Mouse (Mus musculus) hindbrain, embryonic 14.5 days (tissue): ENCODE measurements around the gene Tmem210. TPM values are rescaled to one million over a fixed set of nuclear protein-coding genes. Genes with fewer than 3 reads are reported as not detected.

ENCODE experiments used
- polyA plus RNA-seq: library from polyadenylated mRNA; unstranded; fragments of >200 nt; fragmentation: Nextera tagmentation; extraction: Ambion mirVana; gene quantifications from 2 replicates; pipeline ENCODE4 v1.2.1, GENCODE M21; 2014

Gene Tmem210
- polyA plus RNA-seq, 1 experiment from 2014 or later: not detected

Other genes with a start within 250 kb of the Tmem210 start
- gene Nsmf, start 233.8 kb upstream of the Tmem210 start, polyA plus RNA-seq: 117 and 126 TPM in 2 replicates
- gene Entpd8, start 207.8 kb upstream of the Tmem210 start, polyA plus RNA-seq: 0.21 TPM in 1 of 2 replicates, not detected in the other
- not detected in 2 replicates for gene Noxa1, start 193.0 kb upstream of the Tmem210 start, polyA plus RNA-seq
- gene Nrarp, start 107.4 kb upstream of the Tmem210 start, polyA plus RNA-seq: 15.6 and 19.9 TPM in 2 replicates
- gene Tor4a, start 91.3 kb upstream of the Tmem210 start, polyA plus RNA-seq: 2.0 and 2.2 TPM in 2 replicates
- 88.0 and 91.6 TPM in 2 replicates for gene Nelfb, start 76.7 kb upstream of the Tmem210 start, polyA plus RNA-seq
- gene Stpg3, start 73.5 kb upstream of the Tmem210 start, polyA plus RNA-seq: not detected in 2 replicates
- not detected in 2 replicates for gene Fam166a, start 69.4 kb upstream of the Tmem210 start, polyA plus RNA-seq
- 382 and 411 TPM in 2 replicates for gene Tubb4b, start 63.4 kb upstream of the Tmem210 start, polyA plus RNA-seq
- not detected in 2 replicates for gene Slc34a3, start 53.8 kb upstream of the Tmem210 start, polyA plus RNA-seq
- gene Rnf224, start 51.4 kb upstream of the Tmem210 start, polyA plus RNA-seq: not detected in 2 replicates
- gene Rnf208, start 45.9 kb upstream of the Tmem210 start, polyA plus RNA-seq: 166 and 177 TPM in 2 replicates
- gene Cysrt1, start 45.7 kb upstream of the Tmem210 start, polyA plus RNA-seq: 0.59 TPM in 1 of 2 replicates, not detected in the other
- gene AL732309.1, start 41.3 kb upstream of the Tmem210 start, polyA plus RNA-seq: 2.9 and 5.3 TPM in 2 replicates
- gene Tmem203, start 32.7 kb upstream of the Tmem210 start, polyA plus RNA-seq: 9.8 and 12.5 TPM in 2 replicates
- 13.4 and 14.7 TPM in 2 replicates for gene Tprn, start 25.5 kb upstream of the Tmem210 start, polyA plus RNA-seq
- gene Ssna1, start 15.7 kb upstream of the Tmem210 start, polyA plus RNA-seq: 175 and 190 TPM in 2 replicates
- gene Anapc2, start 15.7 kb upstream of the Tmem210 start, polyA plus RNA-seq: 113 and 114 TPM in 2 replicates
- gene Lrrc26, start 1.8 kb downstream of the Tmem210 start, polyA plus RNA-seq: not detected in 2 replicates
- gene Grin1, start 31.0 kb downstream of the Tmem210 start, polyA plus RNA-seq: 57.2 and 68.4 TPM in 2 replicates
- gene Man1b1, start 44.2 kb downstream of the Tmem210 start, polyA plus RNA-seq: 51.6 and 66.0 TPM in 2 replicates
- 21.5 and 24.7 TPM in 2 replicates for gene Dpp7, start 68.2 kb downstream of the Tmem210 start, polyA plus RNA-seq
- 6.3 and 6.8 TPM in 2 replicates for gene Uap1l1, start 77.5 kb downstream of the Tmem210 start, polyA plus RNA-seq
- 10.0 and 10.8 TPM in 2 replicates for gene Sapcd2, start 84.2 kb downstream of the Tmem210 start, polyA plus RNA-seq
- 2.6 and 3.3 TPM in 2 replicates for gene Entpd2, start 107.7 kb downstream of the Tmem210 start, polyA plus RNA-seq
- gene Npdc1, start 111.2 kb downstream of the Tmem210 start, polyA plus RNA-seq: 365 and 378 TPM in 2 replicates
- 0.37 TPM in 1 of 2 replicates, not detected in the other for gene Fut7, start 135.1 kb downstream of the Tmem210 start, polyA plus RNA-seq
- 15.6 and 17.3 TPM in 2 replicates for gene Abca2, start 140.6 kb downstream of the Tmem210 start, polyA plus RNA-seq
- gene Clic3, start 168.7 kb downstream of the Tmem210 start, polyA plus RNA-seq: 2.2 and 2.6 TPM in 2 replicates
- 93.1 and 109 TPM in 2 replicates for gene Paxx, start 172.9 kb downstream of the Tmem210 start, polyA plus RNA-seq
- gene Ptgds, start 181.9 kb downstream of the Tmem210 start, polyA plus RNA-seq: 230 and 390 TPM in 2 replicates
- not detected in 2 replicates for gene Lcn12, start 205.8 kb downstream of the Tmem210 start, polyA plus RNA-seq
- 116 and 118 TPM in 2 replicates for gene Fbxw5, start 212.6 kb downstream of the Tmem210 start, polyA plus RNA-seq
- gene C8g, start 213.6 kb downstream of the Tmem210 start, polyA plus RNA-seq: 4.1 and 5.5 TPM in 2 replicates